Mouse (Mus musculus) ovary, postnatal 10 days (tissue): ENCODE data around the gene Tac2.

Source experiments
- DNase-seq: peaks from one replicate; pipeline ENCODE4 v3.0.0; 2022; ENCODE audit warnings: low spot score

Gene Tac2

GRCm38 (mm10) chr10:127725136-127725535 lies 858 bp downstream of the Tac2 start:
- no peak for DNase-seq

DNA sequence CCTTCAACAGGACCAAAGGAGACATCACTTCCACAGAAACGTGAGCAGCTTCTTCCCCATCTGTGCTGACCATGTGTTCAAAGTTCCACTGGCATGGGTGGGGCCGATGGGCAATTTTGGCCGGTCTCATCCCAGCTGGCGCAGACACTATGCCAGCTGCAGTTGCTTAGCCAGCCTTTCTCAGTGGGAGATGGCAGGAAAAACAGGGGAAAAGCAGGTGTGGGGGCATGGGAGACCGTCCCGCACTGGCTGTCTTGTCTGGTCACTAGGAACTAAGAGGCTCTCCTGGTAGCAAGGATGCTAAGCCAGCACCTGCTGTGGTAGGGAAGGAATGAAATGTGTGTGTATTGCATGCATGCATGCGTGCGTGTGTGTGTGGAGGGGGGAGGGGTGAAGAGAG lies 4.2 kb downstream of the Tac2 start:
- no peak for DNase-seq

DNA sequence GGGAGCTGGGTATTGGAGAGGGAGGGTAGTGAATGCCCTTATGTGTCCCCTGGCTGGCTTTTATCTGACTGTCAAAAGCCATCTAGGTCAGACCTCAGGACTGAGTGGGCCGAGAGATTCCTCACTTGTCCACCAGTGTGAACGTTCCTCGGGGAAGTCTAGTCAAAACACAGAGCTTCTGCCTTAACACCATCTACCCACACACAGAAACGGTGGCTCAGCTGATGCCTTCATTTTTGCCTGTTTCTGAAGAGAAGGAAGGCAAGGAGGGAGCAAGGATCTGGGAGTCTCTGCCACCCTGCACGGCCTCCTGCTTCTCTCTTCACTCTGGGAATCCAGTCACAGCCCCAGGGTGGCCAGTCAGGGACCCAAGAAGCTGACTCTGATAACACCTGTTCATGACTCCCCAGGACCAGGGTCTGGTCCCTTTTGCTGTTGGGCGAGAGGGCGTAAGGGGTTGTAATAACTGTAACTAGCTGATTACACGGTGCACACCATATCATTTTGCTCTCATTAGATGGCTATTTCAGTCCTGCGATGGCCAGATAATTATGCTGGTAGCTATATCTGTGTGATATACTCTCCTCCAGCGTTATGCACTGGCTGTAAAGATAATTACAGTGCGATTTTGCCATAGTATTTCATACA lies 6.1 kb downstream of the Tac2 start:
- DNase-seq, result no peak

GRCm38 (mm10) chr10:127730933-127731310 lies 6.6 kb downstream of the Tac2 start:
- DNase-seq, result no peak

GRCm38 (mm10) chr10:127731397-127731796 lies 7.1 kb downstream of the Tac2 start:
- no peak for DNase-seq

DNA sequence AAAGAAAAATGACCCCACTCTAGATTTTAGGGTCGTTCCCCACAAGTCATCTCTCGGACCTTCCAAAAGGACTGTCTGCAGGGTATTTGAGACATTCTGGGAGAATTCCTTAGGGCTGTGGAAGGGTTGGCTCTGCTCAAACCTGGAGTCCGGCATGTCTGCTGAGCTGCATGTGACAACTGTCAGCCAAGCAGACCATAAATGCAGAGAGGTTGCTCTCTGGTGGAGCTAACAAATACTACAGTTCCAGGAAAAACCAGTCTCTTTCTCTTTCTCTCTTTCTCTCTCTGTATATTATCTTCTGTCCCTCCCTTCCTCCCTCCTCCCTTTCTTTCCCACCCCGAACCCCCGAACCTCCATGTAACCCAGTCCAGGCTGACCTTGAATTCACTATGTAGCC lies 10.2 kb downstream of the Tac2 start:
- no peak for DNase-seq

GRCm38 (mm10) chr10:127736266-127736665 lies 12.0 kb downstream of the Tac2 start:
- no peak for DNase-seq

- DNase-seq, result no peak
Observed at GRCm38 (mm10) chr10:127736916-127737315, 12.6 kb downstream of the Tac2 start.

DNA sequence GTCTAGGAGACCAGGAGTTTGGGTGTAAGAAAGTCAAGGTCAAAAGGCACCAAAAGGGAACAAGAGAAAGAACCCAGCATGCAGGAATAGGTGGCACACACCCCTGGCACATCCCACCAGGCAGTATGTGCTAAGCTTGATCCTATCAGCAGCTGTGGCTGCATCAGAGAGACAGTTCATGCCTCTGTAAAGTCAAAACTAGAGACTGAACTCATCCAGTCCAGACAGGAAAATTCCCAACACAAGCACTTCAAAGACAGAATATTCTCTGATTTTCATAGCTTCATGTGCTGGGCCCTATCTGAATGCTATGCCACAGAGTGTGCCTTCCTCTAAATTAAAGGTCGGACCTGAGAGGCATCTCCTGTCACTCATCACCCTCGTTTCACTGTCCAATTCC lies 13.3 kb downstream of the Tac2 start:
- DNase-seq, result no peak

- DNase-seq, result no peak
Observed at GRCm38 (mm10) chr10:127738151-127738882, 14.0 kb downstream of the Tac2 start.

- peak; percentile 60 for DNase-seq
Observed at GRCm38 (mm10) chr10:127739083-127739660, 14.9 kb downstream of the Tac2 start, which contains the start of gene Zbtb39. Gene Zbtb39, plus strand, starts transcription at chr10:127739538.

- peak; percentile 29 for DNase-seq
Observed at GRCm38 (mm10) chr10:127739661-127740161, 15.4 kb downstream of the Tac2 start.

DNA sequence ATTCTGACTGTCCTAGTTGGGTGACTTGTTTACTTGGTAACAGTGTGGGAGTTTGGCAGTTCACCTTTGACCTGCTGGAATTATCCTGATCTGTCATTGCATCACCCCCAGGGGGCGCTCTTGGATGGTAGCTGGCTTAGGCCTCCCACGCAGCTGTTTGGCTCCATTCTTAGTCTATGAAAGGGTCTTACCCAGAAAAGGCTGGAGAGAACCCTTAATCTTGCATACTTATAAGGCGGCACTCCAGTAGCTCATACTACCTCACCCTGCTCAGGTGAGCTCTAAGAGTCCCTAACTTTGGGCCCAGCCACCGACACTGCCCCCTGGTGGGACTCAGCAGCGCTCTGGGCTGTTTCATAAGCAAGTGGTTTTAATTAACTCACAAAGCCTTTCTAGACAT lies 20.4 kb downstream of the Tac2 start:
- DNase-seq, result no peak

DNA sequence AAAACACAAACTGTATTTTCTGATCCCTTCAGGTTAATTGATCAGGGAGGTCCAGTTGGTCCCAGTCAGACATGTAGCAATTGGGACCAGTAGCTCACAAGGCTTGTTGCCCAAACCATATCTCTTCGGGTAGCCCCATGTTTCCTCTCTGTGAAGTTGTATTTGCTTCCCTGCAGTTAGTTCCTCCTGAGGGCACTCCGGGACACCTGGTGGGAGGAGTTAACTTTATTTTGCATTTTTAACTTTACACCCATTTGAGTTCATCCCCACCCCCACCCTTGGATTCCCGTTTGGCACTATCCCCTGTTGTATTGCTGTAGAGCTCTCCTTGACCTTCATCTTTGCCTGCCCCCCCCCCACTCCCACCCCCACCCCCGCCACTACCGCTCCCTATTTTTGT lies 21.6 kb downstream of the Tac2 start:
- no peak for DNase-seq

- DNase-seq, result no peak
Observed at GRCm38 (mm10) chr10:127747254-127747653, 23.0 kb downstream of the Tac2 start.

GRCm38 (mm10) chr10:127748847-127749612 lies 24.8 kb downstream of the Tac2 start:
- DNase-seq, result no peak

DNA sequence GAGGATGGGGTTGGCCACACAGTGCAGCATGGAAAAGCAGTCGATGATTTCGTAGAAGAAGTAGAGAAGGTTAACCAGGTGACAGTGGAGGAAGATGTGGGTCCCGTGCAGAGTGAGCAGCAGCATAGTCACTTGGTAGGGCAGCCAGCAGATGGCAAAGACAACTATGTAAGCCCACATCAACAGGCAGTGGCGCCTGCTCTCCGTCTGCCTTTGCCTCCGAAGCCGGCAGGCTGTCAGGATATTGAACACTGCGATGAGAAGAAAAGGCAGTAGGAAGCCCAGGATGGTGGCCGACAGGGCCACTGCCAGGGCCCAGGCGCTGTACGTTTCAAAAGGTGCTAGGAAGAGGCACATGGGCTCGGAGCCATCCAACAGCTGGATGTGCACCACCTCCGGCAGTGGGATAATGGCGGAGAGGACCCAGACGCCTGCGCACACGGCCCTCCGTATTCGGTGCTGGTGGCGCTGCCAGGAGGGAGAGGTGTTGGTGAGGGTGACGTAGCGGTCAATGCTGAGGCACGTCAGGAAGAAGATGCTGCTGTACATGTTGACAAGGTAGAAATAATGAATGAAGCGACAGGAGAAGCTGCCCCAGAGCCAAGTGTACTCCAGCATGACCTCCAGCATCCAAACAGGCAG lies 26.0 kb downstream of the Tac2 start:
- DNase-seq, result no peak

- DNase-seq, result no peak
Observed at GRCm38 (mm10) chr10:127751548-127751947, 27.3 kb downstream of the Tac2 start, which contains the start of gene Gpr182. Gene Gpr182, minus strand, starts transcription at chr10:127751732.

GRCm38 (mm10) chr10:127754566-127755166 lies 30.4 kb downstream of the Tac2 start:
- no peak for DNase-seq

DNA sequence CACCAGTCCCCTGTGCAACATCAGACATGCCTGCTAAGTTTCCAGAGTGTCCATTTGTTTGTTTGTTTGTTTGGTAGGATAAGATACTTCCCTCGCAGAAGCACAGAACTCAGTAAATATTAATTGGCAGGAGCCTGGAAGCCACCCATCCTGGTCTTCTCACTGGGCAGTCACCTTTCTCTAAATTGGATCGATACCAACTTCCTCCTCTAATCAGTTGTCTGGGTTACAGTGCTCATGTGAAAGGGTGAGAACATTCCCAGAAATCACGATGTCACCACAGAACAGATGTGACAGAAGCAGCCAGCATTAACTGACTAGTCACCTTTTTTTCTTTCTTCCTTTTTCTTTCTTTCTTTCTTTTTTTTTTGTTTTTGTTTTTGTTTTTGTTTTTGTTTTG lies 31.0 kb downstream of the Tac2 start:
- no peak for DNase-seq

GRCm38 (mm10) chr10:127755770-127756468 lies 31.6 kb downstream of the Tac2 start:
- DNase-seq, result no peak
